Mouse (Mus musculus) forebrain, embryonic 10.5 days (tissue): ENCODE measurements around the gene Myb. TPM values are rescaled to one million over a fixed set of nuclear protein-coding genes. Genes with fewer than 3 reads are reported as not detected.
A peak's percentile ranks its signal among the peaks of the same experiment; 100 is the strongest.

Source experiments
- DNase-seq: peaks from one replicate; pipeline ENCODE4 v3.0.0-alpha.2; 2017; ENCODE audit warnings: low spot score; ENCODE audit errors: extremely low spot score
- H3K27ac ChIP-seq: fragments of 300-500 bp; sonication (generic); 2 replicates; pipeline ENCODE4 v1.5.1; 2016; ENCODE audit warnings: mild to moderate bottlenecking
- H3K27me3 ChIP-seq: fragments of 300-500 bp; sonication (generic); 2 replicates; pipeline ENCODE4 v1.6.1; 2016; ENCODE audit warnings: mild to moderate bottlenecking; ENCODE audit not compliant: poor library complexity, severe bottlenecking
- H3K36me3 ChIP-seq: fragments of 300-500 bp; sonication (generic); replicated peaks from 2 replicates; pipeline ENCODE4 v1.6.1; 2016; ENCODE audit warnings: mild to moderate bottlenecking, moderate library complexity
- H3K4me1 ChIP-seq: fragments of 300-500 bp; sonication (generic); 2 replicates; pipeline ENCODE4 v1.6.1; 2016
- H3K4me3 ChIP-seq: fragments of 300-500 bp; sonication (generic); 2 replicates; pipeline ENCODE4 v1.5.1; 2016; ENCODE audit warnings: mild to moderate bottlenecking, moderate library complexity
- H3K9me3 ChIP-seq: fragments of 300-500 bp; sonication (generic); 2 replicates; pipeline ENCODE4 v1.6.1; 2016; ENCODE audit warnings: mild to moderate bottlenecking, moderate library complexity
- WGBS: fragments of 180-500 bp; shearing (Covaris S2); methylation state at CpG from one replicate; pipeline ENCODE4 v1.1.7; 2016; 5-methylcytosine and 5-hydroxymethylcytosine counted together
- polyA plus RNA-seq: library from polyadenylated mRNA; unstranded; fragments of >200 nt; fragmentation: Nextera tagmentation; extraction: Ambion mirVana; gene quantifications from 2 replicates; pipeline ENCODE4 v1.2.1, GENCODE M21; 2016

The Myb gene
- polyA plus RNA-seq: 4.9 and 5.3 TPM in 2 replicates

GRCm38 (mm10) chr10:21160537-21161358, at the start of gene Myb:
Gene Myb, minus strand, starts transcription at chr10:21160984.
- DNase-seq: peak; percentile 81
- H3K4me3 ChIP-seq: peak within 1 kb of the TSS; percentile 74
- H3K9me3 ChIP-seq: no peaks in the 10 kb centered on the region
- H3K4me1 ChIP-seq: peaks cover 40% of the 10 kb centered on the region
- H3K27ac ChIP-seq: peak within 1 kb of the TSS; percentile 94
- no peaks in the 10 kb centered on the region; the same call in 1 of the 2 replicates for H3K36me3 ChIP-seq
- H3K27me3 ChIP-seq: peaks cover 86% of the 10 kb centered on the region
- WGBS: under 1% methylated on average over 86 of the region's 86 CpGs

GRCm38 (mm10) chr10:21207378-21207777, 46.6 kb upstream of the Myb start:
- Histone ChIP-seq H3K36me3 (no peaks in the 10 kb centered on the region), H3K27me3 (no peaks in the 10 kb centered on the region), H3K27ac (no peak overlapping the region), H3K9me3 (no peaks in the 10 kb centered on the region), H3K4me1 (no peaks in the 10 kb centered on the region), H3K4me3 (no peak overlapping the region)
- DNase-seq: no peak
- WGBS: 57% methylated on average over 1 of the region's 1 CpGs

GRCm38 (mm10) chr10:21206232-21206631, 45.4 kb upstream of the Myb start:
- 84% methylated on average over 2 of the region's 2 CpGs for WGBS
- Histone ChIP-seq H3K4me3 (no peak overlapping the region), H3K27ac (no peak overlapping the region), H3K27me3 (no peaks in the 10 kb centered on the region), H3K36me3 (no peaks in the 10 kb centered on the region), H3K9me3 (no peaks in the 10 kb centered on the region), H3K4me1 (no peaks in the 10 kb centered on the region)
- no peak for DNase-seq

- Histone ChIP-seq H3K9me3 (no peaks in the 10 kb centered on the region), H3K27me3 (no peaks in the 10 kb centered on the region), H3K4me3 (no peak overlapping the region), H3K4me1 (no peaks in the 10 kb centered on the region), H3K27ac (no peak overlapping the region), H3K36me3 (no peaks in the 10 kb centered on the region)
- DNase-seq: no peak
- 85% methylated on average over 10 of the region's 10 CpGs for WGBS
Measured at GRCm38 (mm10) chr10:21204496-21205085, 43.8 kb upstream of the Myb start.

- H3K4me3 ChIP-seq: no peak overlapping the region
- no peak overlapping the region for H3K27ac ChIP-seq
- no peaks in the 10 kb centered on the region for H3K4me1 ChIP-seq
- no peaks in the 10 kb centered on the region for H3K9me3 ChIP-seq
- H3K27me3 ChIP-seq: no peaks in the 10 kb centered on the region
- no peak for DNase-seq
- H3K36me3 ChIP-seq: no peaks in the 10 kb centered on the region
- WGBS: 95% methylated on average over 5 of the region's 5 CpGs
Measured at GRCm38 (mm10) chr10:21203886-21204285, 43.1 kb upstream of the Myb start.

- H3K9me3 ChIP-seq: no peaks in the 10 kb centered on the region
- no peaks in the 10 kb centered on the region for H3K27me3 ChIP-seq
- DNase-seq: no peak
- no peaks in the 10 kb centered on the region for H3K36me3 ChIP-seq
- no peak overlapping the region for H3K27ac ChIP-seq
- H3K4me3 ChIP-seq: no peak overlapping the region
- H3K4me1 ChIP-seq: no peaks in the 10 kb centered on the region
- WGBS: 89% methylated on average over 3 of the region's 3 CpGs
Measured at GRCm38 (mm10) chr10:21203461-21203860, 42.7 kb upstream of the Myb start.

- no peak overlapping the region for H3K4me3 ChIP-seq
- H3K4me1 ChIP-seq: peaks cover 4% of the 10 kb centered on the region
- no peaks in the 10 kb centered on the region for H3K36me3 ChIP-seq
- no peaks in the 10 kb centered on the region for H3K27me3 ChIP-seq
- H3K27ac ChIP-seq: no peak overlapping the region
- no peaks in the 10 kb centered on the region for H3K9me3 ChIP-seq
- no peak for DNase-seq
- 90% methylated on average over 7 of the region's 7 CpGs for WGBS
Measured at GRCm38 (mm10) chr10:21200761-21201160, 40.0 kb upstream of the Myb start.

GRCm38 (mm10) chr10:21200322-21200721, 39.5 kb upstream of the Myb start:
- Histone ChIP-seq H3K4me1 (peaks cover 8% of the 10 kb centered on the region), H3K27me3 (no peaks in the 10 kb centered on the region), H3K4me3 (no peak overlapping the region), H3K36me3 (no peaks in the 10 kb centered on the region), H3K27ac (no peak overlapping the region), H3K9me3 (no peaks in the 10 kb centered on the region)
- DNase-seq: no peak

GRCm38 (mm10) chr10:21196646-21197116, 35.9 kb upstream of the Myb start:
- no peaks in the 10 kb centered on the region; the same call in none of the 2 replicates for H3K27me3 ChIP-seq
- WGBS: 88% methylated on average over 8 of the region's 8 CpGs
- no peaks in the 10 kb centered on the region for H3K36me3 ChIP-seq
- no peak for DNase-seq
- peaks cover 33% of the 10 kb centered on the region for H3K4me1 ChIP-seq
- H3K27ac ChIP-seq: no peak overlapping the region
- H3K9me3 ChIP-seq: no peaks in the 10 kb centered on the region
- no peak overlapping the region for H3K4me3 ChIP-seq

- 53% methylated on average over 8 of the region's 8 CpGs for WGBS
- DNase-seq: no peak
- no peaks in the 10 kb centered on the region; the same call in none of the 2 replicates for H3K27me3 ChIP-seq
- H3K4me3 ChIP-seq: no peak overlapping the region
- no peaks in the 10 kb centered on the region for H3K9me3 ChIP-seq
- H3K4me1 ChIP-seq: peaks cover 33% of the 10 kb centered on the region
- no peaks in the 10 kb centered on the region for H3K36me3 ChIP-seq
- no peak overlapping the region for H3K27ac ChIP-seq
Measured at GRCm38 (mm10) chr10:21195597-21195996, 34.8 kb upstream of the Myb start.

GRCm38 (mm10) chr10:21193935-21194505, 33.2 kb upstream of the Myb start:
- no peaks in the 10 kb centered on the region for H3K9me3 ChIP-seq
- H3K4me3 ChIP-seq: no peak overlapping the region
- no peak overlapping the region for H3K27ac ChIP-seq
- peaks cover 5% of the 10 kb centered on the region for H3K27me3 ChIP-seq
- H3K36me3 ChIP-seq: no peaks in the 10 kb centered on the region
- no peak for DNase-seq
- H3K4me1 ChIP-seq: peaks cover 33% of the 10 kb centered on the region
- 59% methylated on average over 3 of the region's 3 CpGs for WGBS

- Histone ChIP-seq H3K27me3 (peaks cover 8% of the 10 kb centered on the region), H3K4me1 (peaks cover 37% of the 10 kb centered on the region), H3K4me3 (no peak overlapping the region), H3K27ac (no peak overlapping the region), H3K9me3 (no peaks in the 10 kb centered on the region), H3K36me3 (no peaks in the 10 kb centered on the region)
- 42% methylated on average over 10 of the region's 10 CpGs for WGBS
- DNase-seq: no peak
Measured at GRCm38 (mm10) chr10:21193088-21193934, 32.5 kb upstream of the Myb start.
